Mouse (Mus musculus) T-helper 17 cell (primary cell): ENCODE results near the gene Osbpl5.

Source experiments
- in situ Hi-C, 2 experiments: fragments of 300-600 bp; cut with MboI, MseI; formaldehyde crosslinking; loops; 1 replicate in 1 of 2; 2 replicates in 1 of 2; pipeline ENCODE4 v1.15.1; 2025; ENCODE audit warnings: high pct_unique_total_duplicates in 2 of 2

The Osbpl5 gene

GRCm38 (mm10) chr7:143756125-143757026 lies at the start of gene Osbpl5:
Osbpl5 (minus strand) TSS chr7:143756985.
- in situ Hi-C loops: loop anchor here in 1 of 2 experiments (10.0 kb wide), 1 partner anchor 172 kb away; no protein-coding TSS in a partner anchor

GRCm38 (mm10) chr7:143805199-143805624 lies 48.4 kb upstream of the Osbpl5 start:
- in situ Hi-C loops: no loop called here

DNA sequence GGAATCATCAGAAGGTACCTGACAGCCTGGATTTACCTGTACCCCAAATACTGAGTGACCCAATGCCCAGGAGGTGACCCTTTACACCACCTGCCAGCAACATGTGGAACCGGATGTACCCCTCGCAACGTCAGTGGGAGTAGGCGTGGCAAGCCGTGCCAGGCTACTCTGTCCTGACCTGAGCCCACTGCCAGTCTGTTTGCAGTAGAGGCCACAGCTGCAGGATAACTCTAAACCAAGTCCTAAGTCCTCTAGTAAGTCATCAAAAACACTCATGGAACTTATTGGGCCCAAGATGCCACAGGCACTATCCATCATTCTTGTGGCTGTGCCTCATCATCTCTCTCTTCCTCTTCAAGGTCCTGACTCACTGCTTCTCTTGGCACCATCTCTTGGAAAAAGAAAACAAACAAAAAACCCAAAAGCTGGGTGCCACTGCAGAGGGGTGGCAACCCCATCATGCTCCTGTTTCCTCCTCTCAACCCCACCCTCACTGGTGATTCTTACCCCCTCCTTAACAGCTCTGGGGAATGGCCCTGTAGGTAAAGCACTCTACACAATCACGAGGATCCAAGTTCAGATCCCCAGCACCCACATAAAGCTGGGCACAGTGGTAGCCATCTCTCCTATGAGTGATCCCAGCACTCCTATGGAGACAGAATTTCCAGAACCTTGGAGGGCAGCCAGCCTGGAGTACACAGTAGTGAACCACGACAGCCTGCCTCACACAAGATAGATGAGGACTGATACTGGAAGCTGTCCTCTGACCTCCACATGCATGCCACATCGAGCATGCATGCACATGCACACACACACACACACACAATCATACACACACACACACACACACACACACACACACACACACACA lies 44.6 kb upstream of the Osbpl5 start:
- in situ Hi-C loops: no loop called here

GRCm38 (mm10) chr7:143800770-143801169 lies 44.0 kb upstream of the Osbpl5 start:
- in situ Hi-C loops: no loop called here

GRCm38 (mm10) chr7:143798783-143799182 lies 42.0 kb upstream of the Osbpl5 start:
- in situ Hi-C loops: loop anchor here in 1 of 2 experiments (5.0 kb wide), 1 partner anchor 284 kb away; no protein-coding TSS in a partner anchor

DNA sequence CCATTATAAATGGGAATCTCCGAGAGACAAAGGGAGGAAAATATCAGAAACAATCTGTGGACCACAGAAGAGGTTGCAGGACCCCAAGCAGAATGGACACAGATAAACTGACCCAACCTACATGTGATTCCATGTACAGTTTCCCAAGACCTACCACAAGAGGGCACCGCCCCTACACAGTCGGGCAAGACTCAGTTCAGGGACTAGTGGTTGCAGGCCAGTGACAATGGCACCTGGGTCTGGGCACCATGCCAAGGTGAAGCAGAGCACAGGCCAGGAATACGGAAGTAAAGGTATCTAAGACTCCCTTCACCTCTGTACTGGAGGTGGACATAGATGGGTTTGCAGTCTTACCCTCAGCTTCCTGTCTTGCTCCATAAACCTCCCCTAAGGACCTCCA lies 36.3 kb upstream of the Osbpl5 start:
- in situ Hi-C loops: no loop called here

DNA sequence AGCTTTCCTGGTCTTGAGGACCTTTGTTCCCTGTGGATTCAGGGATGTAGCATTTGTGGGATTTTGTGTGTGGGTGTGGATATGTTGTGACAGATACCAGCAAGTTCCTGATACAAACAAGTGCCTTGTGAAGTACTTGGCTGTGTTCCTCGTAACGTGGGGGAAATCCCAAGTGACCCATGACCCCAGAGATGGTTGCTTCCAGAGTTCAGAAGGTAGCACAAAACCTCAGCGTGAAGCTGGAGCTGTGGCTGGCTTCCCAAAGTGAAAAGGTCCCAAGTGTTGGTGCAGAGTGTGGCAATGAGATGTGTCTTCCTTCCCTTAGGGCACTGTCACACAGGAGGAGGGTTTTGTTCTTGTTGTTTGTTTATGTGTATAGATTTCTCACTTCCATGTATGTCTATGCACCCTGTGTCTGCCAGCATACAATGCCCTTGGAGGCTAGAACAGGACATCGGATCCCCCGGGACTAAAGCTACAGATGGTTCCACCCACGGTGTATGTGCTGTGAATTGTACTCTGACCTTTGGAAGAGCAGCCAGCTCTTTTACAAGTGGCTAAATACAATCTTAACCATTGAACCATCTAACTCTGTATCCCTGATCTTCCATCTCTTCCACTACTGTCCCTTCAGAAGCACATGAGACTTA lies 35.7 kb upstream of the Osbpl5 start:
- in situ Hi-C loops: no loop called here

- in situ Hi-C loops: no loop called here
Observed at GRCm38 (mm10) chr7:143783996-143784829, 27.4 kb upstream of the Osbpl5 start, which contains the start of gene Mrgpre. Mrgpre (minus strand) TSS chr7:143784500.

- in situ Hi-C loops: no loop called here
Observed at GRCm38 (mm10) chr7:143783378-143783995, 26.7 kb upstream of the Osbpl5 start.

DNA sequence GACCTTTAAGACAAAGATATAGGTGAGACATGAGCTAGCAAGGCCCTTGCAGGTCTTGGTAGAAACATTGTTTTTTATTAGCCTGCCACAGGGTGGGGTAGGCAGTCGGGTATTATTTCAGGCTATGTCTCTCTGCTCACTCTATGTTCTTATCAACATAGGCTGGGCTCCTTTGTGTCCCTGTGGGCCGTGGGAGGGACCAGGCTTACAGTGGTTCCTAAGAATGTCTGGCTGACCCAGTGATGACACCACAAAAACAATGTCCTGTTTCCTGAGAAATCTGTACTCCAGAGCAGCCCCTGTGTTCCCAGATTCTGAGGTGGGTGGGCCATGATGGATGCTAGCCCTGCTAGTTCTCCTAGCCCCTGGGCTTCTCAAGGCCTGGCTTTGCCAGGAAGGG lies 20.6 kb upstream of the Osbpl5 start:
- in situ Hi-C loops: no loop called here

DNA sequence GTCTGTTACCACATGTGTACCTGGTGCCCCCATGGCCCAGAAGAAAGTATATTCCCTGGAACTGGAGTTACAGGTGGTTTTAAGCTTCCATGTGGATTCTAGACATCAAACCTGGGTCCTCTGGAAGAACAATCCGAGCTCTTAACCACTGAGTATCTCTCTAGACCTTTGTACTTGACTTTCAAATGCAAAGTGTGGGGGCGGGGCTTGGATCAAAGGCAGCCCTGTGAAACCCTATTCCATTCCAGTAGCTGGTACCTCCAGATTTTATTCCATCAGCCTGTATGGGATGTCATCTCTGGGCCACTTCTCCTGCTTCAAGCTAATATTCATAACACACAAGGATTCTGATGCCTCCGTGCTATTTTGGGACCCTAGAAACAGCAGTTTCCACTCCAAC lies 19.4 kb upstream of the Osbpl5 start:
- in situ Hi-C loops: no loop called here

DNA sequence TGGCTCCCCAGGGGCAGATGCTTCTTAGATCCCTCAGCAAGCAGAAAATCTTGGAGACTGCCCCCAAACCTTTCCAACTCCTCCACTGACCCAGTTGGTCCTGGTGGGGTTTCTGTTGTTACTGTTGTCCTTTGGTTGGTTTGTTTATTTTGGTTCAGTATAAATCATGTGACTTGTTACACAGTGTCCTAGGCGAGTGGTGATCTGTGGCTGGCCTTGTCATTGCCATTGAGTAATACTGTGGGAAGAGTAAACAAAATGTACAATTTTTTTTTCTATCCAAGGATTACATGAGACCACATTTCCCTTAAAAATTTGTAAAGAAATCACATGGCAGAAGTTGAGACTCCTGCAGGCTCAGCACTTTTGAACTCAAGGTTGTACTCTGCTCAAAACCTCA lies 12.7 kb upstream of the Osbpl5 start:
- in situ Hi-C loops: no loop called here

- in situ Hi-C loops: no loop called here
Observed at GRCm38 (mm10) chr7:143768267-143768666, 11.5 kb upstream of the Osbpl5 start.

- in situ Hi-C loops: no loop called here
Observed at GRCm38 (mm10) chr7:143766893-143767292, 10.1 kb upstream of the Osbpl5 start, which contains the start of gene Mrgprg. Mrgprg (minus strand) TSS chr7:143766993.

GRCm38 (mm10) chr7:143764876-143765530 lies 8.2 kb upstream of the Osbpl5 start:
- in situ Hi-C loops: no loop called here

- in situ Hi-C loops: no loop called here
Observed at GRCm38 (mm10) chr7:143763794-143764193, 7.0 kb upstream of the Osbpl5 start.

GRCm38 (mm10) chr7:143758956-143759355 lies 2.2 kb upstream of the Osbpl5 start:
- in situ Hi-C loops: loop anchor here in 1 of 2 experiments (10.0 kb wide), 1 partner anchor 174 kb away; no protein-coding TSS in a partner anchor

- in situ Hi-C loops: loop anchor here in 1 of 2 experiments (10.0 kb wide), 1 partner anchor 173 kb away; no protein-coding TSS in a partner anchor
Observed at GRCm38 (mm10) chr7:143757696-143758095, 911 bp upstream of the Osbpl5 start.

DNA sequence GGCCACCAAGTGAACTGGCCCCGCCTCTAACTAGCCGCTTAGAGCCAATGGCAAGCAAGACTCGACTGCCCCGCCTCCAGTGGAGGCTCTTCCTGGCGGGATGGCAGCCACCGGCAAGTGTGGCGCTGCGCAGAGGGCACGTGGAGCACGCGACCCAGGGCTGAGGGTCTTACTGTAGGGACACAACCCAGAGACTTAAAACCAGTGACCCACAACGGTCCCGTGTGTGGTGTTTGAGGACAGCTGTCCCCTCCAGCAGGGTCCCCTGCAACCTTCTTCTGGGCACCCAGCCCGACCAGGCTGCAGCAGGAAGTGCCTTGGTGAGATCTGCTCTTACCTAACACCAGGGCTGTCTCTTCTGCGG lies 224 bp upstream of the Osbpl5 start:
- in situ Hi-C loops: loop anchor here in 1 of 2 experiments (10.0 kb wide), 1 partner anchor 172 kb away; no protein-coding TSS in a partner anchor
